In genomic region chr6:24301146-24301545, GRCm38 (mm10) we compare ENCODE assay signal across 16 mouse cellular contexts.
"Had no signal": no experiment of that assay in that cellular context is flagged by ENCODE, and none has a peak within 500 bp of the region (broad histone marks: within the 10 kb centered on the region; RNA-seq: fewer than 3 reads in every experiment).

No protein-coding gene starts in this region.

- H3K27ac ChIP-seq: neural tube, embryonic 12.5 days; neural tube, embryonic 13.5 days; neural tube, embryonic 15.5 days; stomach, embryonic 15.5 days; stomach, postnatal 0 days had no signal

- H3K9me3 ChIP-seq: neural tube, embryonic 12.5 days; neural tube, embryonic 13.5 days; neural tube, embryonic 15.5 days; stomach, embryonic 15.5 days had no signal

- H3K4me1 ChIP-seq: neural tube, embryonic 12.5 days; neural tube, embryonic 13.5 days; neural tube, embryonic 15.5 days; stomach, embryonic 15.5 days had no signal

- H3K4me2 ChIP-seq: neural tube, embryonic 12.5 days; neural tube, embryonic 13.5 days; neural tube, embryonic 15.5 days; stomach, embryonic 15.5 days had no signal

- DNase-seq: right cerebral cortex, adult 18-20 months; right cerebral cortex, postnatal 14 days; right cerebral cortex, postnatal 25 days; right cerebral cortex, postnatal 4 days; spleen, adult 18-20 months; thymus, adult 18-20 months; thymus, adult 2 months; thymus, postnatal 14 days; thymus, postnatal 25 days; thymus, postnatal 36 days; thymus, postnatal 4 days had no signal

- H3K27me3 ChIP-seq: neural tube, embryonic 12.5 days; neural tube, embryonic 13.5 days; neural tube, embryonic 15.5 days; stomach, embryonic 15.5 days had no signal

- H3K9ac ChIP-seq: neural tube, embryonic 12.5 days; neural tube, embryonic 13.5 days; neural tube, embryonic 15.5 days; stomach, embryonic 15.5 days had no signal

- H3K36me3 ChIP-seq: neural tube, embryonic 12.5 days; neural tube, embryonic 13.5 days; neural tube, embryonic 15.5 days; stomach, embryonic 15.5 days had no signal

- H3K4me3 ChIP-seq: neural tube, embryonic 12.5 days; neural tube, embryonic 13.5 days; neural tube, embryonic 15.5 days; stomach, embryonic 15.5 days had no signal
